Mouse (Mus musculus) liver, adult 10 weeks (tissue): Measurements from ENCODE around the gene Fam131b. TPM values are rescaled to one million over a fixed set of nuclear protein-coding genes. Genes with fewer than 3 reads are reported as not detected.

Source experiments
- polyA plus RNA-seq: library from polyadenylated mRNA; stranded (reverse); fragments of 350-450 nt; fragmentation: Illumina TruSeq; extraction: RNeasy Lipid Tissue Mini Kit (QIAGEN cat#74804); gene quantifications from one replicate; pipeline ENCODE4 v1.2.3, GENCODE M21; 2014; ENCODE audit warnings: low read depth, low replicate concordance

Gene Fam131b
- not detected for polyA plus RNA-seq

DNA sequence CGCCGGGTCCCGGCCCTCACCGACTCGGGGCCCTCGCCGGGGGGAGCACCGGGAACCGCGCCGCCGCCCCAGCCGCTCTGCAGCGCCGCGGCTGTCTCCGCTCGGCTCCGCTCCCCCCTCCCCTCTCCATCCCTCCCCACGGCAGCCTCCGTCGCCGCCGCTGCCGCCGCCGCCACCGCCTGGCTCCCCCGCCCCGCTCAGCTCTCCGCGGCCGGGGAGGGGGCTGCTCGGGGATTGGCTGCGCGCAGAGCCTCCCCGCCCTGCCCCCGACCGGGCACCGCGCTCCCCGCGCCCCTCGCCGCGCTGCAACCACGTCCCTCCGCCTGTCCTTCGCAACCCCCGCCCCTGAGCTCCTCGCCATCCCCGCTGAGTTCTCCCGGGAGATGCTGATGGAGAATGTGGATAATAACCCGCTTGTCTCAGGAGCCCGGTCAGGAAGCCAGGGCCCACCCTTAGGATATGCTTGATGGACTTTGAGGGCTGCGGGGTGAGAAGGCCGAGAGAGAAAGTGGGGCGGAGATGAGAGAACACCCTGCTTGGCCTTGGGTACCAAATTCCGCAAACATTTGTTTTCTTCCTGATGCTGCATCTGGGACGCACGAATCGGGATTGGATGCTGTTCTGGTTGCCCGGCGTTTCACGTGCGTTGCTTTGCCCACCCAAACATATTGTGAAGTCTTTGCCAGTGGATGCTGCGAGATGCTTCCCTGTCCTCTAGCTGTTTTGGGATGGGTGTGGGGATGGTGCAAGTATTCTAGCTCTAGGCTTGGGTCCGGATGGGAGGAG is at the start of gene Fam131b:
Gene Fam131b (minus strand): TSS at position 162 of the 786 bp plus-strand sequence.

DNA sequence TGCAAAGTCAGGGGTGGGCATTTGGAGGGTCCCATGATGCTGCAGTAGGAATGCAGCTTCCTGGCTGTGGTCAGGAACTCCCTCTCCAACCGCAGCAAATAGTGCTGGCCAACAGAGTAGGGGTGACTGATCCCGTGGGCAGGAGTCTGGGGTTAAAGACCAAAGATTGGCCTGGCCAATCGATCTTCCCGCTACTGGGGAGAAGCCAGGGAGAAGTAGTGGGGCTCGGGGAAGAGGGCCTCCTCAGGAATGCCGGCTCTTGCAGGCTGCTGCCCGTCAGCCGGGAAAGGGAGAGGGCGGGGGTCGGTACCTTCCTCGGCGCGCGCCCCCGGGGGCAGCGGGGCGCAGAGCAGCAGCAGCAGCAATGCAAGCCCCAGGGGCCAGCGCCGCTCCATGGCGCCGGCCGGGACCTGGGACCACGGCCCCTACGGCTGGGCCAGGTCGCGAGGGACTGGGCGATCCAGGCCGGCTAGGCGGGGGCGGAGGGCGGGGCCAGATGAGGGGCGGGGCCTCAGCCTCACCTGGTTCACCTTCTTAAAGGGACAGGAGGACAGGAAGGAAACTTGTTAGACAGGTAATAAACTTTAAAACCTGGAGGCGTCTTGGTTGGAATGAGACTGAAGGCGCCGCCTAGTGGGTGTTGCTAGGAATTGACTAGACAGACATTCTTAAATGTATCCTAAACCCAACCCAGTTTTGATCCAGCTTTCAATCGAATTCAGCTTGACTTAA is 48.5 kb upstream of the Fam131b start, which contains the start of gene Epha1:
Gene Epha1 (minus strand): TSS at position 453 of the 732 bp plus-strand sequence.

DNA sequence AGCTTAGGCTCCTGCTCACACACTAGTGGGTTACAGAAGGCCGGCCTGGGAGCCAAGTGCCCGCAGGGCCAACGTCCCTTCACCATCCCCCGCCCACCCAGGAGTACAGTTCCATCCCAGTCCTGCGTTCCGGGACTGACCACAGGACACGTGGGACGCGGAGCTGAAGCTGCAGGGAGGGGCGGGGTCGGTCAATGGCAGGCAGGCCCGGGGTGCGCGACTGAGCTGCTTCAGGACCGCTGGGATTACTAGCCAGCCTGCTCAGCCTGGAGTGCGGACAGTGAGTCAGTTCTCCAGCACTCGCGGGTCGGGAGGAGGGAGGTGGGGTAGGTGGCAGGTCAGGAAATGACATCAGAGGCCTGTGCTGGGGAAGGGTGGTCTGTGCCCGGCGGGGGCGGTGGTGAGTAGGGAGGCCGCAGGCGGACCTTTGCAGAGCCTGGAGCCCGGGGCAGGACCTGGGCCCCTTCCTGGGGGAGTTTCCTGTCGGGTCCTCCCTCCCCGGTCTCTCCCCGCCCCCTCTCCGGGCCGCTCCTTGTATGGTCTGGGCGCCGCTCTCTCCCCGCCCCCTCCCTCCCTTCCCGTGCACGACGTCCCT is 25.1 kb upstream of the Fam131b start, which contains the start of gene Zyx:
Gene Zyx (plus strand): TSS at position 205 of the 595 bp plus-strand sequence.

DNA sequence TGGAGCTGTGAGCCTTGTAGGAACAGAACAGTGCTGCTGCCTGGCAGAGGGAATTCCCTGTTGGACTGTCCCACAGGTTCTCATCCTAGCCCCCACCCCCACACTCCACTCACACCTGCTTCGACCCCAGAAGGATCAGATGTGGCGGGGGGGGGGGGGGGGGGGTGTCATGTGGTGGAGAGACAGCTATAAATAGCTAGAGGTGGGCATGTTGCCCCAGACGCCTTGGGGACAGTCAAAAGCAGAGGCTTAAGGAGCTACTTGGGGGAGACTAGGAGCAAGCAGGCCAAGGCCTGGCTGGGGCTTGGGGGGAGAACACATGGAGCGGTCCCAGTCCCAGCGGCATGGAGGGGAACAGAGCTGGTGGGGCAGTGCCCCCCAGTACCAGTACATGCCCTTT is 38.0 kb downstream of the Fam131b start, which contains the start of gene Clcn1:
Gene Clcn1 (plus strand): TSS at position 238 of the 400 bp plus-strand sequence.

Other genes starting within 250 kb of the Fam131b start
- not detected for gene Tas2r139, start 183.7 kb downstream of the Fam131b start, polyA plus RNA-seq
- gene Tas2r144, start 109.3 kb downstream of the Fam131b start, polyA plus RNA-seq, result not detected
- gene Gstk1, start 78.7 kb downstream of the Fam131b start, polyA plus RNA-seq, result 200 TPM
- gene Tmem139, start 62.7 kb downstream of the Fam131b start, polyA plus RNA-seq, result 0.58 TPM
- gene Casp2, start 59.7 kb downstream of the Fam131b start, polyA plus RNA-seq, result 5.0 TPM
- gene Clcn1, start 38.0 kb downstream of the Fam131b start, polyA plus RNA-seq, result not detected
- 3.2 TPM for gene Zyx, start 25.0 kb upstream of the Fam131b start, polyA plus RNA-seq
- 4.6 TPM for gene Epha1, start 48.6 kb upstream of the Fam131b start, polyA plus RNA-seq
- gene Tas2r143, start 75.6 kb upstream of the Fam131b start, polyA plus RNA-seq, result not detected
- not detected for gene Tas2r135, start 80.8 kb upstream of the Fam131b start, polyA plus RNA-seq
- not detected for gene Tas2r126, start 109.9 kb upstream of the Fam131b start, polyA plus RNA-seq
- gene Olfr458, start 140.6 kb upstream of the Fam131b start, polyA plus RNA-seq, result not detected
- gene Olfr457, start 151.7 kb upstream of the Fam131b start, polyA plus RNA-seq, result not detected
- not detected for gene Olfr456, start 162.6 kb upstream of the Fam131b start, polyA plus RNA-seq
- gene Olfr455, start 222.9 kb upstream of the Fam131b start, polyA plus RNA-seq, result not detected